Comparison of ENCODE assay signal across 9 mouse cellular contexts in the genomic region with DNA sequence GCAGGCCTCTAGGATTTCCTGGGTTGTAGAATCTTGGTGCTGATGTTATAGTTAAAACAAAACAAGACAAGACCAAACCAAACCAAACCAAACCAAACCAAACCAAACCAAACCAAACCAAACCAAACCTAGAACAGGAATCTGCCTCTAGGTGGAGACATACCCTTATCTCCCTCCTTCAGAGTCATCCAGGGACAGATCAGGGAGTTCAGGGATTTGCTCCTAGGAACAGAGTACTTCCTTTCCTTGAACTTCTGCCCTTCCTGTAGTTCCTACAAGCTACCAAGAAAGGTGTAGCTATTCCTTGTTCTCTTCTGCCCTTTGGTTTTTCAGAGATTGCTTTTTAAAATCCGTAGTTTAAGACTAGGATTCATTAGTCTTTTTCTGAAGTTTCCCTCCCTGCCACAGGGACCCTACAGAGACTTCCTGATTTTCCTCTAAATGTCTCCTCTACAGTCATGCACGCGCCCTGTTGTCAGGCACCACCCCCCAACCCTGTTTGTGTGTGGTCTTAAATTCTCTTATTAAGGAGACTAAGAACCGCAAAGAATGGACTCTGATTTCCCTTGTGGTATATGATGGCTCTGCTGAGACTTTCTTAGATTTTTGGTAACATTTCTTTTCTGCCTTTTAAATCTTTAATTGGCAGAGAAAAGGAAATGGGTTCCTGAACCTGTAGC.
A peak's percentile ranks its signal among the peaks of the same experiment; 100 is the strongest.
DNase-seq lines count a peak whose midpoint lies in the region; ATAC-seq and TF ChIP-seq lines count a peak whose summit lies in the region.
"Had no signal": no experiment of that assay in that cellular context is flagged by ENCODE, and none has a peak within 500 bp of the region (broad histone marks: within the 10 kb centered on the region; RNA-seq: fewer than 3 reads in every experiment).

No protein-coding gene starts in this region.

- WGBS in heart, adult 2 months, result 28% methylated on average over 4 of the region's 4 CpGs
- 38% methylated on average over 4 of the region's 4 CpGs for WGBS in heart, embryonic 11.5 days (ENCODE audit: insufficient replicate concordance)
- WGBS in liver, embryonic 14.5 days (ENCODE audit: insufficient replicate concordance), result 18% methylated on average over 4 of the region's 4 CpGs
- 31% methylated on average over 4 of the region's 4 CpGs for WGBS in liver, embryonic 11.5 days
- WGBS in limb, embryonic 14.5 days, result 24% methylated on average over 4 of the region's 4 CpGs

- H3K4me1 ChIP-seq in heart, adult 2 months (ENCODE audit: control insufficient read depth, insufficient read depth, low read length), result no peaks in the 10 kb centered on the region
- H3K4me1 ChIP-seq in heart, embryonic 11.5 days (ENCODE audit: control insufficient read depth, insufficient read depth, low read length), result no peaks in the 10 kb centered on the region
- H3K4me1 ChIP-seq in liver, embryonic 14.5 days (replicated peaks; ENCODE audit: control insufficient read depth in 2 of 2, insufficient read depth in 2 of 2, low read length in 1 of 2), result no peaks in the 10 kb centered on the region
- H3K4me1 ChIP-seq in liver, embryonic 11.5 days (replicated peaks; ENCODE audit: control insufficient read depth, insufficient read depth, low read length), result no peaks in the 10 kb centered on the region
- 0 out of 2 replicates have a peak, but pooled peaks cover 4% of the 10 kb centered on the region for H3K4me1 ChIP-seq in limb, embryonic 14.5 days (ENCODE audit: control insufficient read depth, insufficient read depth, low read length)
- H3K4me1 ChIP-seq: heart, embryonic 10.5 days had no signal

- no peak overlapping the region for H3K4me3 ChIP-seq in heart, adult 2 months
- H3K4me3 ChIP-seq in heart, embryonic 11.5 days (ENCODE audit: low read depth, low read length), result no peak overlapping the region
- H3K4me3 ChIP-seq in liver, embryonic 14.5 days (ENCODE audit: insufficient read depth in 1 of 2, low read depth in 2 of 2, low read length in 2 of 2), result no peak overlapping the region
- H3K4me3 ChIP-seq in liver, embryonic 11.5 days (ENCODE audit: low read depth, low read length), result no peak overlapping the region
- no peak overlapping the region for H3K4me3 ChIP-seq in limb, embryonic 14.5 days (replicated peaks; ENCODE audit: low read length)
- H3K4me3 ChIP-seq: heart, embryonic 10.5 days had no signal

- intact Hi-C loops in heart, adult 2 months (cut with DNase I), result no loop called here

- no peak for TF ChIP-seq EP300 in heart, adult 2 months (IDR thresholded peaks at IDR 0.05; ENCODE audit: insufficient read depth, low read depth, low read length)
- TF ChIP-seq EP300 in liver, embryonic 14.5 days (IDR thresholded peaks at IDR 0.05; ENCODE audit: low read depth), result no peak

- H3K4me2 ChIP-seq in heart, embryonic 11.5 days, result no peak overlapping the region
- H3K4me2 ChIP-seq in liver, embryonic 14.5 days (ENCODE audit: low read depth), result no peak overlapping the region
- H3K4me2 ChIP-seq in liver, embryonic 11.5 days, result no peak overlapping the region
- H3K4me2 ChIP-seq in limb, embryonic 14.5 days (replicated peaks; ENCODE audit: low read depth, low read length, severe bottlenecking), result no peak overlapping the region

- no peak overlapping the region for H3K9ac ChIP-seq in heart, adult 2 months (ENCODE audit: low read depth, low read length)
- H3K9ac ChIP-seq in heart, embryonic 11.5 days (ENCODE audit: low read depth, low read length), result no peak overlapping the region
- H3K9ac ChIP-seq in liver, embryonic 14.5 days (replicated peaks), result no peak overlapping the region
- H3K9ac ChIP-seq in liver, embryonic 11.5 days (ENCODE audit: low read depth, low read length), result no peak overlapping the region
- no peak overlapping the region for H3K9ac ChIP-seq in limb, embryonic 14.5 days (ENCODE audit: low read depth, low read length, severe bottlenecking)

- no peaks in the 10 kb centered on the region for H3K79me2 ChIP-seq in heart, adult 2 months (replicated peaks; ENCODE audit: control insufficient read depth, insufficient read depth, low read length)

- peak; percentile 53 for TF ChIP-seq CTCF in heart, adult 2 months (IDR thresholded peaks at IDR 0.05)
- peak; percentile 26; the same call in 1 of the 2 replicates for TF ChIP-seq CTCF in liver, embryonic 14.5 days (IDR thresholded peaks at IDR 0.05; ENCODE audit: low read depth)

- H3K27me3 ChIP-seq in heart, adult 2 months (ENCODE audit: control insufficient read depth, insufficient read depth, low read length), result no peaks in the 10 kb centered on the region
- H3K27me3 ChIP-seq in heart, embryonic 11.5 days (ENCODE audit: control insufficient read depth, insufficient read depth, low read length), result no peaks in the 10 kb centered on the region
- no peaks in the 10 kb centered on the region for H3K27me3 ChIP-seq in liver, embryonic 14.5 days (ENCODE audit: control insufficient read depth, insufficient read depth, low read length)
- no peaks in the 10 kb centered on the region for H3K27me3 ChIP-seq in liver, embryonic 11.5 days (replicated peaks; ENCODE audit: control insufficient read depth, insufficient read depth, low read length)
- H3K27me3 ChIP-seq in limb, embryonic 14.5 days (ENCODE audit: control insufficient read depth, insufficient read depth, low read length), result no peaks in the 10 kb centered on the region

- ATAC-seq in heart, embryonic 11.5 days (replicated peaks; ENCODE audit: insufficient number of reproducible peaks, low FRiP score, low TSS enrichment), result no peak
- no peak for ATAC-seq in liver, embryonic 14.5 days (ENCODE audit: insufficient read depth)
- ATAC-seq in liver, embryonic 11.5 days (replicated peaks; ENCODE audit: low FRiP score), result no peak
- ATAC-seq in limb, embryonic 14.5 days (ENCODE audit: low FRiP score, low read depth), result no peak

- H3K36me3 ChIP-seq in heart, adult 2 months (ENCODE audit: control insufficient read depth, insufficient read depth, low read length), result no peaks in the 10 kb centered on the region
- H3K36me3 ChIP-seq in heart, embryonic 11.5 days (ENCODE audit: control insufficient read depth, insufficient read depth, low read length), result no peaks in the 10 kb centered on the region
- no peaks in the 10 kb centered on the region for H3K36me3 ChIP-seq in liver, embryonic 14.5 days (replicated peaks; ENCODE audit: control insufficient read depth, insufficient read depth, low read depth)
- no peaks in the 10 kb centered on the region for H3K36me3 ChIP-seq in liver, embryonic 11.5 days (ENCODE audit: control insufficient read depth, insufficient read depth, low read length)
- no peaks in the 10 kb centered on the region for H3K36me3 ChIP-seq in limb, embryonic 14.5 days (ENCODE audit: control insufficient read depth, insufficient read depth, low read length)
- H3K36me3 ChIP-seq: heart, embryonic 10.5 days had no signal

- H3K27ac ChIP-seq in heart, adult 2 months, result no peak overlapping the region
- H3K27ac ChIP-seq in heart, embryonic 11.5 days (ENCODE audit: low read depth, low read length), result no peak overlapping the region
- H3K27ac ChIP-seq in liver, embryonic 14.5 days, result no peak overlapping the region
- no peak overlapping the region for H3K27ac ChIP-seq in liver, embryonic 11.5 days (ENCODE audit: low read depth, low read length)
- no peak overlapping the region for H3K27ac ChIP-seq in limb, embryonic 14.5 days (replicated peaks; ENCODE audit: low read depth, low read length)
- H3K27ac ChIP-seq: heart, embryonic 10.5 days had no signal

- no peak for TF ChIP-seq POLR2A in heart, adult 2 months (IDR thresholded peaks at IDR 0.05; ENCODE audit: insufficient read depth, low read depth, low read length)
- no peak for TF ChIP-seq POLR2A in limb, embryonic 14.5 days (IDR thresholded peaks at IDR 0.05; ENCODE audit: borderline replicate concordance, extremely low read depth, insufficient read depth, insufficient read length)

- H3K9me3 ChIP-seq in heart, embryonic 11.5 days (replicated peaks; ENCODE audit: control insufficient read depth, low read length), result no peaks in the 10 kb centered on the region
- no peaks in the 10 kb centered on the region for H3K9me3 ChIP-seq in liver, embryonic 14.5 days (ENCODE audit: control insufficient read depth, low read length)
- H3K9me3 ChIP-seq in liver, embryonic 11.5 days (ENCODE audit: control insufficient read depth, low read length), result no peaks in the 10 kb centered on the region
- no peaks in the 10 kb centered on the region for H3K9me3 ChIP-seq in limb, embryonic 14.5 days (ENCODE audit: control insufficient read depth, low read length)
- H3K9me3 ChIP-seq: heart, embryonic 10.5 days had no signal

- no peak for DNase-seq in heart, adult 2 months
- DNase-seq in liver, embryonic 14.5 days (ENCODE audit: low read depth in 3 of 3, low spot score in 3 of 3), result no peak
- no peak for DNase-seq in liver, embryonic 11.5 days (ENCODE audit: low spot score)
- DNase-seq in NIH3T3 (ENCODE audit: low read depth), result peak; percentile 14
- DNase-seq in limb, embryonic 14.5 days (ENCODE audit: low spot score), result peak; percentile 40
- DNase-seq in right cerebral cortex, postnatal 25 days, result no peak
- no peak for DNase-seq in thymus, postnatal 25 days

Comparison
In these comparisons a context has a peak if more than half of its experiments do, and no peak if none do; other contexts are left out.
1. DNase-seq: peak in NIH3T3 (single experiment) and limb, embryonic 14.5 days (single experiment); none in heart, adult 2 months (0 of 2), liver, embryonic 14.5 days (0 of 3), liver, embryonic 11.5 days (single experiment), right cerebral cortex, postnatal 25 days (single experiment) and thymus, postnatal 25 days (single experiment).